Mouse (Mus musculus) spleen, postnatal 4 days (tissue): ENCODE measurements around the gene Rgl2.
"Not testable (repeated sequence)": the region's sequence is repeated elsewhere in the genome, so short reads cannot be mapped to it uniquely, and the experiment has no call there.

Experiments
- DNase-seq, 2 experiments: peaks; one replicate each; pipeline ENCODE4 v3.0.0; 2022; ENCODE audit warnings: low spot score in 2 of 2

Rgl2 gene

DNA sequence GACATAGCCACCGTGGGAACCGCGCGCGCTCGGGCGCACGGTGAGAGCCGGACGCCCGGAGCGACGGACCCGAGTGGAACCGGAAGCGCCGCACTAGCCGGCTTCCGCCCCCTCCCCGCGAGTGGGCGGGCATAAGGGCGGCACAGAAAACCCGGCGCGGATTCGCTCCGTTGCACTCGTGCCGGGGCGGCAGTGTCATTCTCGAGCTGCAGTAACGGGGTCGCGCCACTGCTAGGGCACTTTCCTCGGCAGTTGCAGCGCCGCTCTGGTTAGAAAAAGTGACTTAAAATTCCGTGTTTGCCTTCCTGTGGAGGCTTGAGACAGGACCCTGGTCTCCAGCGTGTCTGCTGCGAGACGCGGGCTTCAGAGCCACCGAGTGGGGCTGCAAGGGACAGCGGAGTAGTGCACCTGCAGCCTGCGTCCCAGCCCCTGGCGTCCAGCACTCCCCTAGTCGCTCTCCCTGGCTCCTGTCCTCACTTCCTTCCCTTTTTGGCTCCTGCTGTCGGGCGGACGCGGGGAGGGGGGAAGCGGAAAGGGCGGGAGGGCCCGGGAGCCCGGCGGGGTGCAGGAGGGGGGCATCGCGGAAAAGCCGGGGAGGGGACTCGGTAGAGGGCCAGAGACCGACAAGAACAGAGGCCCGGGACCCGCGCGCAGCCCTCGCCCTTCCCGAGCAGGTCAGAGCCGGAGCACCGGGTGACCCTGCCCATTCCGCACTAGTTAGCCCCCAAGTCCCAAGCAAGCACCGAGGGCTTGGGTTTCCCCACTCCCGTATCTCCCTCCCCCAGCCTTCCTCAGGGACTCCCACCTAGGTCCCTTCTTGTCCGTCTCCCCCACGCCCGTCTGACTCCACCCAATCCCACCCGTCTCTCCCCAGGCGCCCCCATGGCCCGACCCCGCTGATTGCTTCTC is at the start of gene Rgl2:
TSS of gene Rgl2 (plus strand) at position 173 of the 909 bp plus-strand sequence.
- DNase-seq: peak; percentile 97 to 99

- not testable (repeated sequence) for DNase-seq
Measured at GRCm38 (mm10) chr17:33884320-33884719, 45.0 kb upstream of the Rgl2 start.

- DNase-seq: not testable (repeated sequence)
Measured at GRCm38 (mm10) chr17:33887802-33888201, 41.5 kb upstream of the Rgl2 start.

DNA sequence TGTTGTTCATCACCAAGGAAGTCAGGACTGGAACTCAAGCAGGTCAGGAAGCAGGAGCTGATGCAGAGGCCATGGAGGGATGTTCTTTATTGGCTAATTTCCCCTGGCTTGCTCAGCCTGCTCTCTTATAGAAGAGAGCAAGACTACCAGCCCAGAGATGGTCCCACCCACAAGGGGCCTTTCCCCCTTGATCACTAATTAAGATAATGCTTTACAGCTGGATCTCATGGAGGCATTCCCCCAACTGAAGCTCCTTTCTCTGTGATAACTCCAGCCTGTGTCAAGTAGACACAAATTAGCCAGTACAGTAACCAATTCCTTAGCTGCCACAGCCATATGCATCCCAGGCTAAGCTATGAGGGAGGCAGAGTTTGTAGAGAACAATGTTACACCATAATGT is 41.1 kb upstream of the Rgl2 start:
- DNase-seq: not testable (repeated sequence)

DNA sequence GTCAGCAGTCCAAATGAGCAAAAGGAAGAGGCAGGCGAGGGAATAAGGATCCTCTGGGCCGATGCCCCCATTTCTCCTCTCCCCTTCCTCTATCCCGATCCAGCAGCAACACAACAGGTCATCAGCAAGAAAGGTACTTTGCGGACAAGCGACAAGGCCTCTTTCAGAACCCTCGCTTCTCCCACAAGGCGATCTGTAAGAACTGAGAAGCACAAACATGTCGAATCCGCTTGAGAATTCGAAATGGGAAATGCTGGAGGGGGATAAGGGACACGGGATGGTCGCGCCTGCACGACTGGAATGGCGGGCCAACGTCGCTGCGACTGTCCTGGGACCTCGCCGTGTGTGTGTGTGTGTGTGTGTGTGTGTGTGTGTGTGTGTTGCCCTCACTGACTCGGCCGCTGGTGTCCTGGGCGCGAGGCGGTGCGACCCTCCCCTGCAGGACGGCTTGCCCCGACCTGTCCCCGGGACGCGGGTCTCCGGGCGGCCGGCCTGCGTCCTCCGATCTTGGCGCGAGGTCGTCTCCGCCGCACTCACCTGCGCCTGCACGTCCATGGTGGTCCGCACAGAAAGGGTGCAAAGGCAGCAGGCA is 39.3 kb upstream of the Rgl2 start:
- DNase-seq: not testable (repeated sequence)

DNA sequence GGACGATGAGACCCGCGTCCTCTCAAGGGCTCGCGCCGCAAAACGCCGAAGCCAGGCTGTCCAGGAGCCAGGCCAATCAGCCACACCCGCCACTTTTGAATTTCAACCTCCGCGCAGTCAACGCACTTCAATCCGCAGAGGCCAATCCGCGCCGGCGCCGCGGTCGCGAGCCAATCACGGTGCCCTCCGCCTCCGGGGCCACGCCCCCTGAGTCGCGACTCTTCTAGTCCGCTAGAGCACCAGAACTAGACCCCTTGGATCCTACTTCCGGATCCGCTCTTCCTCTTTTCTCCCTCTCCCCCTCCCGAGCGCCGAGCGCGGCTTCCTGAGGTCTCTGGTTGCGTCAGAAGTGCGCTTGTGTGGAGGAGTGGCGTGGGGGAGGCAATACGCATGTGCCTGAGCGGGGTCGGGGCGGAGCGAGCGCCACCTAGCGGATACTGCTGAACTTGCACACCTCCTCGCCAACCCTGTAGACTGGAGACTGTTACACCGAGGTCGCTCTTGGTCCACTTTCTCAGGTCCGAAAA is 38.7 kb upstream of the Rgl2 start, which contains the start of gene Kifc1:
TSS of gene Kifc1 (minus strand) at position 129 of the 527 bp plus-strand sequence.
- peak; percentile 99 to 100 for DNase-seq

- DNase-seq: no peak
Measured at GRCm38 (mm10) chr17:33891357-33891756, 38.0 kb upstream of the Rgl2 start.

- not testable (repeated sequence) for DNase-seq
Measured at GRCm38 (mm10) chr17:33891892-33892291, 37.5 kb upstream of the Rgl2 start.

- DNase-seq: no peak
Measured at GRCm38 (mm10) chr17:33892429-33892828, 36.9 kb upstream of the Rgl2 start.

DNA sequence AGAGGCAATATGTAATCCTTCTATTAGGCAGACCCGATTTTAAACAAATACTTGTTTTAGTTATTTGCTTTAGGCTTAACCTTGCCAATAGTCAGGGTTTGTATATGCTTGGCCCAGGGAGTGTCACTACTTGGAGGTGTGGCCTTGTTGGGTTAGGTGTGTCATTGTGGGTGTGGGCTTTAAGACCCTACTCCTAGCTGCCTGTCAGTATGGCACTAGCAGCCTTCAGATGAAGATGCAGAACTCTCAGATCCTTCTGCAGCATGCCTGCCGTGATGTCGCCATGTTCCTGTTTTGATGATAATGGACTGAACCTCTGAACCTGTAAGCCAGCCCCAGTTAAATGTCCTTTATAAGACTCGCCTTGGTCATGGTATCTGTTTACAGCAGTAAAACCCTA is 36.3 kb upstream of the Rgl2 start:
- DNase-seq: not testable (repeated sequence)

GRCm38 (mm10) chr17:33897114-33897794 is 32.1 kb upstream of the Rgl2 start:
- DNase-seq: peak in 1 of 2 experiments; percentile 76

DNA sequence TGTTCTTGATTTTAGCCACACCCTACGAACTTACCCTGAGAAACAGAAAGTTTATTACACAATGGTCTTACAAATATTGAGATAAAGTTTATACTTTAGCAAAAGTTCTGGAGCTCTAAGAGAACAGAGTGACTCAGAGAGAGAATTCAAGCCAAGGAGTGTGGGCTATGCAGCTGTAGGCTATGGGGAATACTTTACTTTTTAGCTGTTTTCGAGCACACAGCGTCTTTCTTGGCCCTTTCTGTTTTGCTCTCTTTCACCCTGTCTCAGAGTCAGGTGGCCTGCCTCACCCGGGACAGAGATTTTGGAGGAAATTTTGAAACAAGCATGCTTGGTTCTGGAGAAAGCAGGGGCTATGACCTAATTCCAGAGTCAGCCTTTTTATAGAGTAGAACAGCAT is 31.1 kb upstream of the Rgl2 start:
- not testable (repeated sequence) for DNase-seq

DNA sequence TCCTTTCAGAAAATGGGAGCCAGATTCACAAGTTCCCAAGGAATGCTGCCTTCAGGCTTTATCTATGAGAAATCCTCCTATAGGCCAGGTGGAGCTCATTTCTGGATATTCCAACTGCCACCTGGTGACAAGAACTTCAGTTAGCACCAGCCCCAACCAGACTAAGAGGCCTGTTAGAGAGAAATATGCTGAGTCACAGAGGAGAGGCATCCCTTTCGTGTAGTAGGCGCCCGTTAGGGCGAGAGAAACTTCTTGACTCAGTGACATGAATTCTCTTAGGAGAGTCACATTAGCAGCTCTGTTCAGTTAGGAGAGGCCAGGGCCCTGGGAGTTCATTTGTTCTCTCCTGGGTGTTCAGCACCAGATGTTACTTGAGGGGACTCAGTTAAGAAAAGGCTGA is 29.7 kb upstream of the Rgl2 start:
- no peak for DNase-seq

- DNase-seq: no peak
Measured at GRCm38 (mm10) chr17:33900281-33900988, 28.9 kb upstream of the Rgl2 start.

- no peak for DNase-seq
Measured at GRCm38 (mm10) chr17:33900989-33901314, 28.4 kb upstream of the Rgl2 start.

DNA sequence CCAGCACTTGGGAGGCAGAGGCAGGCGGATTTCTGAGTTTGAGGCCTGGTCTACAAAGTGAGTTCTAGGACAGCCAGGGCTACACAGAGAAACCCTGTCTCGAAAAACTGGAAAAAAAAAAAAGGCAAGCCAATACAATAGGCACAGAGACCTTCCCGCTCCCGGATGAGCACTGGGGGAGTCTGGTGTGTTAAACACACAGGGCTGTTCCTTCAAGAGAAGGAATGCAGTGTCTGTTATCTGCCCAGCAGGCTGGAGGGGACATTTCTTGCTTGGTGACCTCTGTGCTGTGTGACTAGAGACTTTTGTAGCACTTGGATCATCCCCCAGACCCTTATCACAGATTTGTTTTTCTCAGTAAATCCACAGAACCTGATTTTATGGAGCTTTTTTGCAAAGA is 27.7 kb upstream of the Rgl2 start:
- no peak for DNase-seq

DNA sequence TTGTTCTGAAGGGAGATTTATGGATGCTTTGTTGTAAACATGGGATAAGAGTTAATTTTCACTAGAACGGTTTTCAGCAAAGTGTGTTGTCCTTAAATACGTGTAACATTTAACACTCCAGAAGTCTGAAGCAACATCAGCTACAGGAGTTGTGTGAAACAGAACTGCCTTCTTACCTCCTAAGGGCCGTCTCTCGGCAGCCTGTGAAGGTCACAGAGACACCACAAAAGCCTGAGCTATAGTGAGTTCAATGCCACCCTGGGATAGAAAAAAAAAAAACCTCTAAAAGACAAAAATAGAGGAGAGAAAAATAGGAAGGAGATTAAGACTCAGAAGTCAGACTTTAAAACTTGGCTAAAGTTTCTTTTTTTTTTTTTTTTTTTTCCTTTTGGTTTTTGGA is 27.3 kb upstream of the Rgl2 start:
- no peak for DNase-seq

DNA sequence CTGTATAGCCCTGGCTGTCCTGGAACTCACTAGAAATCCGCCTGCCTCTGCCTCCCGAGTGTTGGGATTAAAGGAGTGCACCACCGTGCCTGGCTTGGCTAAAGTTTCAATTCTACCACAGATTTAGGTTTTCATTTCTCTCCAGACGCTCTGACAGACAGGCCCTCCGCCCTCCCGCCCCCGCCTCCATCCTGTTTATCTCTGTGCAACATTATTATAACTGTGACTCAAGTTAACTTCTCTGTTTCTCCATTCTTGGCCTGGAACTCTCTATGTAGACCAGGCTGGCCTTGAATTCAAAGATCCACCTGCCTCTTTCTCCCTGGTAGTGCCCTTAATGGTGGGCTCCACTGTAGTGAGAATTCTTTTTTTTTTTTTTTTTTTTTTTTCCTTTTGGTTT is 26.9 kb upstream of the Rgl2 start:
- DNase-seq: no peak

DNA sequence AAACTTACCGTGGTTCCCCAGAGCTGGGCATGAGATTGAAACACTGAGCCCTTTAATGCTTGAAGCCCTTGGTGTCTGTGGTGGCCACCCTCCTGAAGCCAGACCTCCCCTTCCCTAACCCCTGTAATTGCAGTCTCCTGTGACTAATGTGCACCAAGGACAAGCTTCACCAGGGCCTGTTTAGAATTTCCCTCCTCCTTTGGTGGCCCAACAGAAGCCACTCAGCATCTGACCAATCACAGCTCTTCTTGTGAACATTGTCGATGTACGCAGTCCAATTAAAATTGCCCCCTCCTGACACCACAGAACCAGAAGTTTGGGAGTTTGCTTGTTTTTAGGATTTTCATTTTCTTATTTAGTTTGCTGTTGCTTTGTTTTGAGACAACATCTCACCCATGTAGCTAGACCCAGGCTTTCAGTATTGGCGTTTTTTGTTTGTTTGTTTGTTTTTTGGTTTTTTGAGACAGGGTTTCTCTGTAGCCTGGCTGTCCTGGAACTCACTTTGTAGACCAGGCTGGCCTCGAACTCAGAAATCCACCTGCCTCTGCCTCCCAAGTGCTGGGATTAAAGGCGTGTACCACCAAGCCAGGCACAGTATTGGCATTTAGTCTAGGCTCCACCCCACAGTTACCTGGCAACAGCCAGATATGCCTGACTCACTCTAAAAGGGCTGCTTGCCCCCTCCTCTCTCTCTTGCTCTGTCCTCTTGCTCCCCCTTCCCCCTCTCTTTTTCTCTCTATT is 25.3 kb upstream of the Rgl2 start:
- DNase-seq: not testable (repeated sequence)

GRCm38 (mm10) chr17:33904835-33905234 is 24.5 kb upstream of the Rgl2 start, which contains the start of gene Platr17:
Platr17 (plus strand) TSS chr17:33905135.
- not testable (repeated sequence) for DNase-seq
